ENCODE assay signal across 25 mouse cellular contexts in the genomic region with DNA sequence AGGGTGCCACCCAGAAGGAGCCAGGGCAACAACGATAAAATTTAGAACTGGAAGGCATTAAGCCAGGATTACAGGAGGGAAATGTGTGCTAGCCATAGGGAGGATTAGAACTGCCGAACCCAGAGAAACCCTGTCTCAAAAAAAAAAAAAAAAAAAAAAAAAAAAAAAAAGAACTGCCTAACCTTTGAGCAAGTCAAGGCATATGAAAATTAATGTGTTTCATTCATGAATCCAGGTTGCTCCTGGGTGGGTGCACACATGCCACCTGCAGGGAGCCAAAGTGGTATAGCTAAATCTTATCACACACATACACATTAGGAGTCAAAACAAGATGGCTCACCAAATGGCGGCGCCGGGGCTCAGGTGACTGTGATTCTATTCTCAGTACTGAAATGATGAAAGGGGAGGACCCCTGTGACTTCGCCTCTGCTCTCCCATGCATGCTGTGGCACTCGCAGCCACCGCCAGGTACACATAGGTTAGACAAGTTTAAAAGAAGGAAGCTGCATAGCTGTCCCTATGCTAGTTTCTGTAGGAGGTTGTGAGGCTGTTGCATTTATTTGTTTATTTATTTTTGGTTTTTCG.
"Had no signal": no experiment of that assay in that cellular context is flagged by ENCODE, and none has a peak within 500 bp of the region (broad histone marks: within the 10 kb centered on the region; RNA-seq: fewer than 3 reads in every experiment).

No protein-coding gene starts in this region.

- DNase-seq: gastrocnemius, postnatal 14 days; gastrocnemius, postnatal 36 days; heart, adult 11 months; heart, adult 2 months; heart, postnatal 14 days; heart, postnatal 36 days; kidney, adult 18-20 months; kidney, adult 8-10 months; kidney, postnatal 10 days; kidney, postnatal 25 days; kidney, postnatal 4 days had no signal

- ATAC-seq: inflammation-experienced regulatory T-cells, adult 6 months; intestine, embryonic 15.5 days; intestine, postnatal 0 days; liver, embryonic 12.5 days had no signal

- H3K27me3 ChIP-seq: heart, embryonic 15.5 days; hindbrain, embryonic 13.5 days; hindbrain, embryonic 15.5 days; intestine, embryonic 15.5 days; limb, embryonic 13.5 days; limb, embryonic 15.5 days had no signal

- H3K9ac ChIP-seq: heart, embryonic 13.5 days; heart, embryonic 15.5 days; hindbrain, embryonic 13.5 days; hindbrain, embryonic 15.5 days; intestine, embryonic 15.5 days; limb, embryonic 13.5 days; limb, embryonic 15.5 days; liver, embryonic 12.5 days; liver, embryonic 14.5 days had no signal

- H3K9me3 ChIP-seq: heart, embryonic 13.5 days; heart, embryonic 15.5 days; hindbrain, embryonic 13.5 days; hindbrain, embryonic 15.5 days; intestine, embryonic 15.5 days; limb, embryonic 13.5 days; limb, embryonic 15.5 days; liver, embryonic 12.5 days had no signal

- H3K27ac ChIP-seq: heart, adult 2 months; heart, embryonic 13.5 days; heart, embryonic 15.5 days; hindbrain, embryonic 13.5 days; hindbrain, embryonic 15.5 days; intestine, embryonic 15.5 days; layer of hippocampus, adult 2 months; left cerebral cortex, adult 2 months; limb, embryonic 13.5 days; limb, embryonic 15.5 days; liver, embryonic 12.5 days; liver, embryonic 14.5 days had no signal

- H3K4me1 ChIP-seq: heart, embryonic 13.5 days; heart, embryonic 15.5 days; hindbrain, embryonic 13.5 days; hindbrain, embryonic 15.5 days; intestine, embryonic 15.5 days; limb, embryonic 13.5 days; limb, embryonic 15.5 days; liver, embryonic 12.5 days had no signal

- H3K4me2 ChIP-seq: heart, embryonic 11.5 days; heart, embryonic 13.5 days; heart, embryonic 15.5 days; hindbrain, embryonic 13.5 days; hindbrain, embryonic 15.5 days; intestine, embryonic 15.5 days; limb, embryonic 13.5 days; limb, embryonic 15.5 days; liver, embryonic 12.5 days had no signal

- H3K36me3 ChIP-seq: heart, embryonic 13.5 days; heart, embryonic 15.5 days; hindbrain, embryonic 13.5 days; hindbrain, embryonic 15.5 days; intestine, embryonic 15.5 days; limb, embryonic 13.5 days; limb, embryonic 15.5 days; liver, embryonic 12.5 days had no signal

- H3K4me3 ChIP-seq: heart, adult 2 months; heart, embryonic 13.5 days; heart, embryonic 15.5 days; hindbrain, embryonic 13.5 days; hindbrain, embryonic 15.5 days; intestine, embryonic 15.5 days; layer of hippocampus, adult 2 months; left cerebral cortex, adult 2 months; limb, embryonic 13.5 days; limb, embryonic 15.5 days; liver, embryonic 12.5 days had no signal
